Mouse (Mus musculus) embryonic facial prominence, embryonic 15.5 days (tissue): ENCODE measurements around the gene Zfp366. TPM values are rescaled to one million over a fixed set of nuclear protein-coding genes. Genes with fewer than 3 reads are reported as not detected.

Experiments
- ATAC-seq: fragments of 200-750 bp; cut with Nextera tagmentation; 2 replicates; pipeline ENCODE4 v1.8.0; 2017; ENCODE audit warnings: low read depth, moderate TSS enrichment; ENCODE audit not compliant: insufficient number of reproducible peaks, low FRiP score, low TSS enrichment
- H3K27ac ChIP-seq: fragments of 300-500 bp; sonication (generic); replicated peaks from 2 replicates; pipeline ENCODE4 v1.5.1; 2015; ENCODE audit warnings: mild to moderate bottlenecking, inconsistent platforms
- H3K27me3 ChIP-seq: fragments of 300-500 bp; sonication (generic); 2 replicates; pipeline ENCODE4 v1.6.1; 2015; ENCODE audit warnings: inconsistent platforms
- H3K36me3 ChIP-seq: fragments of 300-500 bp; sonication (generic); 2 replicates; pipeline ENCODE4 v1.6.1; 2015; ENCODE audit warnings: mild to moderate bottlenecking, inconsistent platforms
- H3K4me1 ChIP-seq: fragments of 300-500 bp; sonication (generic); 2 replicates; pipeline ENCODE4 v1.6.1; 2015; ENCODE audit warnings: inconsistent platforms
- H3K4me2 ChIP-seq: fragments of 300-500 bp; sonication (generic); replicated peaks from 2 replicates; pipeline ENCODE4 v1.6.1; 2015; ENCODE audit warnings: mild to moderate bottlenecking, inconsistent platforms
- H3K4me3 ChIP-seq: fragments of 300-500 bp; sonication (generic); replicated peaks from 2 replicates; pipeline ENCODE4 v1.5.1; 2015; ENCODE audit warnings: mild to moderate bottlenecking, inconsistent platforms
- H3K9ac ChIP-seq: fragments of 300-500 bp; sonication (generic); 2 replicates; pipeline ENCODE4 v1.6.1; 2015; ENCODE audit warnings: inconsistent platforms
- H3K9me3 ChIP-seq: fragments of 300-500 bp; sonication (generic); replicated peaks from 2 replicates; pipeline ENCODE4 v1.6.1; 2016; ENCODE audit warnings: inconsistent platforms
- WGBS: fragments of 180-500 bp; shearing (Covaris S2); methylation state at CpG from one replicate; pipeline ENCODE4 v1.1.7; 2015; 5-methylcytosine and 5-hydroxymethylcytosine counted together
- polyA plus RNA-seq: library from polyadenylated mRNA; unstranded; fragments of >200 nt; fragmentation: Nextera tagmentation; extraction: Ambion mirVana; gene quantifications from 2 replicates; pipeline ENCODE4 v1.2.1, GENCODE M21; 2015

Gene Zfp366
- polyA plus RNA-seq, 1 experiment from 2014 or later = 0.81 TPM

GRCm38 (mm10) chr13:99284400-99285160, 100.0 kb downstream of the Zfp366 start:
- H3K27ac ChIP-seq = 0 out of 2 replicates have a peak overlapping the region, but pooled peaks have one; percentile 14
- H3K27me3 ChIP-seq = no peaks in the 10 kb centered on the region
- H3K4me1 ChIP-seq = peaks cover 9% of the 10 kb centered on the region
- no peaks in the 10 kb centered on the region for H3K9me3 ChIP-seq
- H3K4me2 ChIP-seq = no peak overlapping the region
- H3K4me3 ChIP-seq = no peak overlapping the region
- WGBS = 62% methylated on average over 21 of the region's 21 CpGs
- ATAC-seq = no peak
- no peak overlapping the region for H3K9ac ChIP-seq
- H3K36me3 ChIP-seq = no peaks in the 10 kb centered on the region

- no peaks in the 10 kb centered on the region for H3K27me3 ChIP-seq
- no peak overlapping the region for H3K27ac ChIP-seq
- peaks cover 9% of the 10 kb centered on the region for H3K4me1 ChIP-seq
- no peaks in the 10 kb centered on the region for H3K36me3 ChIP-seq
- 75% methylated on average over 2 of the region's 2 CpGs for WGBS
- no peak overlapping the region for H3K4me2 ChIP-seq
- H3K4me3 ChIP-seq = no peak overlapping the region
- ATAC-seq = no peak
- H3K9ac ChIP-seq = no peak overlapping the region
- no peaks in the 10 kb centered on the region for H3K9me3 ChIP-seq
Observed at GRCm38 (mm10) chr13:99285241-99285640, 100.6 kb downstream of the Zfp366 start.

- H3K4me1 ChIP-seq = peaks cover 9% of the 10 kb centered on the region
- H3K27me3 ChIP-seq = no peaks in the 10 kb centered on the region
- H3K9me3 ChIP-seq = no peaks in the 10 kb centered on the region
- WGBS = 90% methylated on average over 4 of the region's 4 CpGs
- H3K27ac ChIP-seq = no peak overlapping the region
- no peak overlapping the region for H3K9ac ChIP-seq
- H3K36me3 ChIP-seq = no peaks in the 10 kb centered on the region
- H3K4me2 ChIP-seq = no peak overlapping the region
- ATAC-seq = no peak
- H3K4me3 ChIP-seq = no peak overlapping the region
Observed at GRCm38 (mm10) chr13:99287207-99287606, 102.6 kb downstream of the Zfp366 start.

GRCm38 (mm10) chr13:99287786-99288185, 103.2 kb downstream of the Zfp366 start:
- ATAC-seq = no peak
- H3K36me3 ChIP-seq = no peaks in the 10 kb centered on the region
- H3K4me2 ChIP-seq = no peak overlapping the region
- H3K9ac ChIP-seq = no peak overlapping the region
- no peak overlapping the region for H3K4me3 ChIP-seq
- H3K27ac ChIP-seq = no peak overlapping the region
- WGBS = 79% methylated on average over 9 of the region's 9 CpGs
- no peaks in the 10 kb centered on the region for H3K9me3 ChIP-seq
- H3K4me1 ChIP-seq = peaks cover 9% of the 10 kb centered on the region
- H3K27me3 ChIP-seq = no peaks in the 10 kb centered on the region

GRCm38 (mm10) chr13:99290766-99291165, 106.1 kb downstream of the Zfp366 start:
- WGBS = 90% methylated on average over 8 of the region's 8 CpGs
- Histone ChIP-seq H3K36me3 (no peaks in the 10 kb centered on the region), H3K27me3 (no peaks in the 10 kb centered on the region), H3K4me3 (no peak overlapping the region), H3K4me1 (no peaks in the 10 kb centered on the region), H3K27ac (no peak overlapping the region), H3K4me2 (no peak overlapping the region), H3K9ac (no peak overlapping the region), H3K9me3 (no peaks in the 10 kb centered on the region)
- ATAC-seq = no peak

GRCm38 (mm10) chr13:99294176-99294575, 109.6 kb downstream of the Zfp366 start:
- H3K9me3 ChIP-seq = no peaks in the 10 kb centered on the region
- no peaks in the 10 kb centered on the region for H3K27me3 ChIP-seq
- H3K4me2 ChIP-seq = no peak overlapping the region
- no peak overlapping the region for H3K9ac ChIP-seq
- H3K36me3 ChIP-seq = no peaks in the 10 kb centered on the region
- no peak overlapping the region for H3K4me3 ChIP-seq
- 93% methylated on average over 13 of the region's 13 CpGs for WGBS
- ATAC-seq = no peak
- H3K4me1 ChIP-seq = no peaks in the 10 kb centered on the region; the same call in 1 of the 2 replicates
- H3K27ac ChIP-seq = no peak overlapping the region

- no peak for ATAC-seq
- H3K27ac ChIP-seq = no peak overlapping the region
- 74% methylated on average over 5 of the region's 5 CpGs for WGBS
Observed at GRCm38 (mm10) chr13:99299921-99300320, 115.3 kb downstream of the Zfp366 start.

More at GRCm38 (mm10) chr13:99299921-99300320, 115.3 kb downstream of the Zfp366 start:
- Histone ChIP-seq H3K4me1 (peaks cover 10% of the 10 kb centered on the region), H3K4me2 (no peak overlapping the region), H3K9ac (no peak overlapping the region), H3K9me3 (no peaks in the 10 kb centered on the region), H3K4me3 (no peak overlapping the region), H3K36me3 (no peaks in the 10 kb centered on the region), H3K27me3 (no peaks in the 10 kb centered on the region)

Other genes starting within 250 kb of the Zfp366 start
- gene 1700024P04Rik, start 200.3 kb upstream of the Zfp366 start, polyA plus RNA-seq = not detected in 2 replicates
- 38.5 and 41.4 TPM in 2 replicates for gene Ptcd2, start 159.9 kb downstream of the Zfp366 start, polyA plus RNA-seq
- gene Mrps27, start 160.0 kb downstream of the Zfp366 start, polyA plus RNA-seq = 51.2 and 52.2 TPM in 2 replicates